Mouse (Mus musculus) bone marrow macrophage, adult 2 months (primary cell): ENCODE results near the gene Nckap5.

Experiments
- CTCF ChIP-seq: IDR thresholded peaks from 2 replicates; pipeline ENCODE4 v1.5.1; 2012; ENCODE audit warnings: low read depth, mild to moderate bottlenecking, low read length, moderate library complexity
- POLR2A ChIP-seq: IDR thresholded peaks from 2 replicates; pipeline ENCODE4 v1.6.1; 2012; ENCODE audit warnings: mild to moderate bottlenecking, low read depth, low read length, borderline replicate concordance

GRCm38 (mm10) chr1:126608586-126608985 lies 222.0 kb downstream of the Nckap5 start:
- TF ChIP-seq CTCF: no peak
- TF ChIP-seq POLR2A: no peak
